Mouse (Mus musculus): ENCODE measurements around the gene Colq. TPM values are rescaled to one million over a fixed set of nuclear protein-coding genes. Genes with fewer than 3 reads are reported as not detected.
A peak's percentile ranks its signal among the peaks of the same experiment; 100 is the strongest.

Gene Colq
- total RNA-seq, 1 experiment from 2014 or later: not detected

DNA sequence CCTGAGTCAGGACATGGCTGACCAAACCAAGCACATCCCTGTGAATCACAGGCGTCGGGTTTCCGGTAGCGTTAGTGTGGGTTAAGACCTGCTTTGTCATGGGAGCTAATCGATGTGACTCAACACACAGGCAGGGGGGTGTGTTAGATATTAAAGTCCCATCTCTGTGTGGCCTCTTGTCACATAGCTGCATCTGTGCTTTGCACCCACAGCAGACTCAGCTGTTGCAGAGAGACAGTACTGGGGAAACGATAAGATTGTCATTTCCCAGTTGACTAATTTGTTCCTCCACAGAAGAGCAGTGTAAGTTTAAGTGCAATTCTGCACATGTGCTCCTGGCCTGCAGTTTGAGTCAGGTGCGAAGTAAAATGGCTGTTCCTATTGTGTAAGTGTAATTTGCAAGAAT is 94.9 kb downstream of the Colq start:
- peak in 1 of 2 experiments; percentile 36; a peak in 1 of 4 replicates for ATAC-seq (replicated peaks in 1 of 2; ENCODE audit: insufficient read depth in 1 of 2, low FRiP score in 2 of 2, low TSS enrichment in 1 of 2, low read depth in 1 of 2, poor library complexity in 2 of 2, severe bottlenecking in 2 of 2)

DNA sequence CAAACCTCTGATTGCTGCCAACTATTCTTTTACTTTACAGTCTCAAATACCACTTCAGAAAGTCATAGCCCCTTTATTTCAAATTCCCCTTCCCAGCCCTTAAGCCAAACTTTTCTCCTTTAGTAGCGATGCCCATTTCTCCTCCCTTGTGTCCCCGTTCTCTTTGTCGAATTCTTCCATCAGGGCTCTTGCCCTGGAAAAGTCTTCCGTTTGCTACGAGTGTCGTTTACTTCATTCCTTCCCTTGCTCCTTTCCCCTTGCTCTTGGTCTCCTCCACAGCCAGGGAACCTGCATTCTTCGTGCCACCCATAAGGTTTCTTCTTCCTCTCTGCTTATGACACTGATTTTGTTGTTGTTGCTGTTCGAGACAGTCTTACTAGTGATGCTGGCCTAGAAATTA is 95.6 kb downstream of the Colq start:
- ATAC-seq (replicated peaks in 1 of 2; ENCODE audit: insufficient read depth in 1 of 2, low FRiP score in 2 of 2, low TSS enrichment in 1 of 2, low read depth in 1 of 2, poor library complexity in 2 of 2, severe bottlenecking in 2 of 2): no peak

- ATAC-seq (replicated peaks in 1 of 2; ENCODE audit: insufficient read depth in 1 of 2, low FRiP score in 2 of 2, low TSS enrichment in 1 of 2, low read depth in 1 of 2, poor library complexity in 2 of 2, severe bottlenecking in 2 of 2): peak; percentile 89 to 95
Measured at GRCm38 (mm10) chr14:31494975-31495455, 96.1 kb downstream of the Colq start, which contains the start of gene Mettl6. Gene Mettl6, minus strand, starts transcription at chr14:31495040.

DNA sequence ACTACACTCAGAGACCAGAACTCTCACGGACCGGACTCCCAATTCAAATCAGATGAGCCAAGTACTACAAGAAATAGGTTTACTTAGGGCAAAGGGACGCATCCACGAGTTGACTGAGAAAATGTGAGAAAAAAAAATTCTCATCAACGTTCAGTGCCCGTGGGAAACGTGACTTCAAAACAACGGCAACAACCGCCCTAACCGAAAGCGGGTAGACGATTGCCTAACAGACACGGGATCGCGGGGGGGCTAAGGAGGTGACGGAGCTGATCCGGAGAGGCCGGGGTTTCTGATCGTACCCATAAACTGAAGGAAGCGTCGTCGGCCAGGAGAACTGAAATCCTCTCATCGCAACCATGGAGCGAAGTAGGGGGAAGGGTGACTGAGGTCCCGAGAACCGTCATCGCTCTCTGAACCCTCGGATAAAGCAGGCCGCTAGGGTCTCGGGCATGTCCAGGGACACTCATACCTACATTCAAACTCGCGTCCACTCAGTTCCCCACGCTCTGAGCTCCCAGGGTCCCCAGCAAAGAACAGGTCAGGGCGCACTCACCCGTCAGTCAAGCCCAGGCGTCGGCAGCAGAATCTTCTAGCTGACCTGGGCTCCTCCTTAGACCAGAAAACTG is 96.7 kb downstream of the Colq start, which contains the start of gene Eaf1:
Gene Eaf1, plus strand, starts transcription at position 51 of the 626 bp plus-strand sequence.
- ATAC-seq (replicated peaks in 1 of 2; ENCODE audit: insufficient read depth in 1 of 2, low FRiP score in 2 of 2, low TSS enrichment in 1 of 2, low read depth in 1 of 2, poor library complexity in 2 of 2, severe bottlenecking in 2 of 2): peak; percentile 39 to 53

GRCm38 (mm10) chr14:31493901-31494300 is 97.2 kb downstream of the Colq start:
- ATAC-seq (replicated peaks in 1 of 2; ENCODE audit: insufficient read depth in 1 of 2, low FRiP score in 2 of 2, low TSS enrichment in 1 of 2, low read depth in 1 of 2, poor library complexity in 2 of 2, severe bottlenecking in 2 of 2): no peak

DNA sequence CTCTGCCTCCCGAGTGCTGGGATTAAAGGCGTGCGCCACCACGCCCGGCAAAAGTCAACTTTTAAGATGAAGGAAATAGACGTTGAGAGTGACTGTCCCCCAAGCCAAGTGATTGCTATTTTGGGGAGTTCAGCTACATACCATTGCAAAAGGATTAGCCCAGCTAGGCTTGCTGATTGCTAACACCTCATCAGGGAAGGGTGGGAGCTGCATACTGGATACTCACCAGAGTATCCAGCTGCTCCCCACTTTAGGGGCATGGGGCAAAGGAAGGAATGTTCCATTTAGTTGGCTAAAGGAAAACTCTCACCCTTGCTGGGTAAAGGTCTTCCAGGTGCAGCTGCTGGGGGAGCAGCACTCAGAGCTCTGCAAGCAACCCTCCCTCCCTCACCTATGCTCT is 103.1 kb downstream of the Colq start:
- ATAC-seq (replicated peaks in 1 of 2; ENCODE audit: insufficient read depth in 1 of 2, low FRiP score in 2 of 2, low TSS enrichment in 1 of 2, low read depth in 1 of 2, poor library complexity in 2 of 2, severe bottlenecking in 2 of 2): no peak

GRCm38 (mm10) chr14:31486465-31486864 is 104.7 kb downstream of the Colq start:
- no peak for ATAC-seq (replicated peaks in 1 of 2; ENCODE audit: insufficient read depth in 1 of 2, low FRiP score in 2 of 2, low TSS enrichment in 1 of 2, low read depth in 1 of 2, poor library complexity in 2 of 2, severe bottlenecking in 2 of 2)

GRCm38 (mm10) chr14:31482417-31482816 is 108.7 kb downstream of the Colq start:
- no peak for ATAC-seq (replicated peaks in 1 of 2; ENCODE audit: insufficient read depth in 1 of 2, low FRiP score in 2 of 2, low TSS enrichment in 1 of 2, low read depth in 1 of 2, poor library complexity in 2 of 2, severe bottlenecking in 2 of 2)

GRCm38 (mm10) chr14:31473297-31473696 is 117.8 kb downstream of the Colq start:
- no peak for ATAC-seq (replicated peaks in 1 of 2; ENCODE audit: insufficient read depth in 1 of 2, low FRiP score in 2 of 2, low TSS enrichment in 1 of 2, low read depth in 1 of 2, poor library complexity in 2 of 2, severe bottlenecking in 2 of 2)

Other genes starting within 250 kb of the Colq start
- 14.3 and 15.9 TPM in 2 replicates for gene Sh3bp5, start 155.3 kb downstream of the Colq start, total RNA-seq (2017)
- 16.8 and 18.8 TPM in 2 replicates for gene Eaf1, start 96.9 kb downstream of the Colq start, total RNA-seq (2017)
- gene Mettl6, start 96.3 kb downstream of the Colq start, total RNA-seq (2017): 45.1 and 49.8 TPM in 2 replicates
- gene Gm49387, start 49.5 kb upstream of the Colq start, total RNA-seq (2017): not detected in 2 replicates
- 12.3 and 23.3 TPM in 2 replicates for gene Btd, start 49.7 kb upstream of the Colq start, total RNA-seq (2017)
- 26.0 and 51.5 TPM in 2 replicates for gene Hacl1, start 49.9 kb upstream of the Colq start, total RNA-seq (2017)
- gene Ankrd28, start 239.3 kb upstream of the Colq start, total RNA-seq (2017): 117 and 162 TPM in 2 replicates

Data from hematopoietic stem cell, adult 5-6 weeks (primary cell).